Comparison of ENCODE assay signal across 22 mouse cellular contexts in genomic region chr2:83681332-83681731, GRCm38 (mm10). TPM values are rescaled to one million over a fixed set of nuclear protein-coding genes. Genes with fewer than 3 reads are reported as not detected.
A peak's percentile ranks its signal among the peaks of the same experiment; 100 is the strongest.
DNase-seq lines count a peak whose midpoint lies in the region; ATAC-seq and TF ChIP-seq lines count a peak whose summit lies in the region.
"Had no signal": no experiment of that assay in that cellular context is flagged by ENCODE, and none has a peak within 500 bp of the region (broad histone marks: within the 10 kb centered on the region; RNA-seq: fewer than 3 reads in every experiment).

No protein-coding gene starts in this region.

- WGBS in heart, embryonic 15.5 days = 68% methylated on average over 8 of the region's 8 CpGs
- 43% methylated on average over 8 of the region's 8 CpGs for WGBS in lung, embryonic 14.5 days
- 58% methylated on average over 8 of the region's 8 CpGs for WGBS in intestine, embryonic 16.5 days
- 62% methylated on average over 8 of the region's 8 CpGs for WGBS in stomach, embryonic 14.5 days

- no peak overlapping the region for H3K9ac ChIP-seq in heart, embryonic 15.5 days
- no peak overlapping the region for H3K9ac ChIP-seq in lung, embryonic 14.5 days
- H3K9ac ChIP-seq in intestine, embryonic 16.5 days (ENCODE audit: low read depth, low read length) = no peak overlapping the region
- no peak overlapping the region for H3K9ac ChIP-seq in stomach, embryonic 14.5 days (replicated peaks; ENCODE audit: low read depth, low read length)
- H3K9ac ChIP-seq: embryonic facial prominence, embryonic 15.5 days; forebrain, postnatal 0 days; hindbrain, embryonic 15.5 days; liver, embryonic 14.5 days; midbrain, embryonic 12.5 days had no signal

- ATAC-seq in heart, embryonic 15.5 days (replicated peaks; ENCODE audit: insufficient number of reproducible peaks, insufficient read depth, low FRiP score, low read depth) = no peak
- peak; percentile 77 for ATAC-seq in lung, embryonic 14.5 days (ENCODE audit: insufficient read depth)
- peak; percentile 30; the same call in 1 of the 2 replicates for ATAC-seq in intestine, embryonic 16.5 days
- no peak for ATAC-seq in stomach, embryonic 14.5 days (ENCODE audit: insufficient number of reproducible peaks, insufficient read depth, low FRiP score, low read depth)
- ATAC-seq: forebrain, postnatal 0 days had no signal

- no peaks in the 10 kb centered on the region for H3K27me3 ChIP-seq in heart, embryonic 15.5 days
- H3K27me3 ChIP-seq in lung, embryonic 14.5 days (ENCODE audit: insufficient read depth, low read length) = no peaks in the 10 kb centered on the region
- H3K27me3 ChIP-seq in intestine, embryonic 16.5 days (replicated peaks; ENCODE audit: control insufficient read depth, insufficient read depth, low read length) = no peaks in the 10 kb centered on the region
- no peaks in the 10 kb centered on the region for H3K27me3 ChIP-seq in stomach, embryonic 14.5 days (ENCODE audit: control insufficient read depth, insufficient read depth, low read length)
- H3K27me3 ChIP-seq: embryonic facial prominence, embryonic 15.5 days; hindbrain, embryonic 15.5 days; midbrain, embryonic 12.5 days had no signal

- H3K9me3 ChIP-seq in heart, embryonic 15.5 days (replicated peaks) = no peaks in the 10 kb centered on the region
- H3K9me3 ChIP-seq in lung, embryonic 14.5 days (ENCODE audit: low read depth, low read length) = no peaks in the 10 kb centered on the region
- H3K9me3 ChIP-seq in intestine, embryonic 16.5 days (ENCODE audit: control insufficient read depth, low read length) = no peaks in the 10 kb centered on the region
- H3K9me3 ChIP-seq in stomach, embryonic 14.5 days (ENCODE audit: control insufficient read depth, low read depth, low read length) = no peaks in the 10 kb centered on the region
- H3K9me3 ChIP-seq: embryonic facial prominence, embryonic 15.5 days; G1E; heart, embryonic 10.5 days; hindbrain, embryonic 15.5 days; midbrain, embryonic 12.5 days had no signal

- no peak overlapping the region for H3K4me2 ChIP-seq in heart, embryonic 15.5 days
- H3K4me2 ChIP-seq in lung, embryonic 14.5 days = 0 out of 2 replicates have a peak overlapping the region, but pooled peaks have one; percentile 12
- no peak overlapping the region for H3K4me2 ChIP-seq in intestine, embryonic 16.5 days (ENCODE audit: low read depth, low read length)
- H3K4me2 ChIP-seq in stomach, embryonic 14.5 days (replicated peaks; ENCODE audit: low read depth, low read length) = no peak overlapping the region
- H3K4me2 ChIP-seq: embryonic facial prominence, embryonic 15.5 days; hindbrain, embryonic 15.5 days; midbrain, embryonic 12.5 days had no signal

- no peaks in the 10 kb centered on the region for H3K36me3 ChIP-seq in heart, embryonic 15.5 days
- no peaks in the 10 kb centered on the region for H3K36me3 ChIP-seq in lung, embryonic 14.5 days (ENCODE audit: insufficient read depth)
- H3K36me3 ChIP-seq in intestine, embryonic 16.5 days (ENCODE audit: control insufficient read depth, insufficient read depth, low read length) = no peaks in the 10 kb centered on the region
- no peaks in the 10 kb centered on the region for H3K36me3 ChIP-seq in stomach, embryonic 14.5 days (ENCODE audit: control insufficient read depth, insufficient read depth, low read length)
- H3K36me3 ChIP-seq: embryonic facial prominence, embryonic 15.5 days; hindbrain, embryonic 15.5 days; midbrain, embryonic 12.5 days had no signal

- H3K4me1 ChIP-seq in heart, embryonic 15.5 days (replicated peaks) = peaks cover 8% of the 10 kb centered on the region; the same call in 1 of the 2 replicates
- H3K4me1 ChIP-seq in lung, embryonic 14.5 days (ENCODE audit: insufficient read depth) = no peaks in the 10 kb centered on the region
- H3K4me1 ChIP-seq in intestine, embryonic 16.5 days (ENCODE audit: control insufficient read depth, insufficient read depth, low read length) = peaks cover 10% of the 10 kb centered on the region; the same call in 1 of the 2 replicates
- 0 out of 2 replicates have a peak, but pooled peaks cover 6% of the 10 kb centered on the region for H3K4me1 ChIP-seq in stomach, embryonic 14.5 days (ENCODE audit: control insufficient read depth, insufficient read depth, low read length)
- H3K4me1 ChIP-seq: hindbrain, embryonic 15.5 days; midbrain, embryonic 12.5 days had no signal

- no peak for DNase-seq in heart, postnatal 25 days (ENCODE audit: low spot score)
- peak; percentile 70 for DNase-seq in lung, embryonic 14.5 days
- no peak for DNase-seq in lung, postnatal 14 days
- no peak for DNase-seq in cerebellum, adult 9-11 months
- DNase-seq: adrenal gland, postnatal 14 days; cerebellum, adult 11 months; cerebellum, postnatal 14 days; forebrain, postnatal 0 days; heart, postnatal 14 days; kidney, adult 18-20 months; layer of hippocampus, postnatal 36 days; right cerebral cortex, postnatal 25 days; thymus, postnatal 36 days had no signal

- no peak for TF ChIP-seq CTCF in lung, embryonic 14.5 days (IDR thresholded peaks at IDR 0.05; ENCODE audit: low read depth)

- intact Hi-C loops in heart, postnatal 25 days (cut with DNase I) = no loop called here

- 0 out of 2 replicates have a peak overlapping the region, but pooled peaks have one; percentile 9 for H3K27ac ChIP-seq in heart, embryonic 15.5 days
- peak overlapping the region; percentile 65 for H3K27ac ChIP-seq in lung, embryonic 14.5 days (ENCODE audit: low read depth)
- H3K27ac ChIP-seq in intestine, embryonic 16.5 days (ENCODE audit: low read length) = peak overlapping the region; percentile 46
- H3K27ac ChIP-seq in stomach, embryonic 14.5 days (ENCODE audit: low read length) = peak overlapping the region; percentile 18; the same call in 1 of the 2 replicates
- H3K27ac ChIP-seq: embryonic facial prominence, embryonic 15.5 days; heart, embryonic 10.5 days; hindbrain, embryonic 15.5 days; liver, embryonic 14.5 days; midbrain, embryonic 12.5 days had no signal

- H3K4me3 ChIP-seq in heart, embryonic 15.5 days = no peak overlapping the region
- no peak overlapping the region for H3K4me3 ChIP-seq in lung, embryonic 14.5 days (ENCODE audit: low read depth, low read length)
- H3K4me3 ChIP-seq in intestine, embryonic 16.5 days (ENCODE audit: low read length) = no peak overlapping the region
- H3K4me3 ChIP-seq in stomach, embryonic 14.5 days (ENCODE audit: low read depth, low read length) = no peak overlapping the region
- H3K4me3 ChIP-seq: embryonic facial prominence, embryonic 15.5 days; heart, embryonic 10.5 days; hindbrain, embryonic 15.5 days; midbrain, embryonic 12.5 days had no signal

RNA-seq across cellular contexts. Expression of gene Zc3h15, which starts 37.1 kb away (rescaled TPM):
- polyA plus RNA-seq in heart, embryonic 15.5 days (2015; fragmentation: Nextera tagmentation; extraction: Ambion mirVana) = 72.6 and 103 TPM in 2 replicates
- 10 to 100 TPM; 48.8 to 52.3 TPM for total RNA-seq in heart, postnatal 25 days (2021)
- polyA plus RNA-seq in lung, embryonic 14.5 days (2014; fragmentation: Nextera tagmentation; extraction: Ambion mirVana) = 115 and 125 TPM in 2 replicates
- 99.0 and 113 TPM in 2 replicates for polyA plus RNA-seq in intestine, embryonic 16.5 days (2015; fragmentation: Nextera tagmentation; extraction: Ambion mirVana)
- 142 and 150 TPM in 2 replicates for polyA plus RNA-seq in stomach, embryonic 14.5 days (2014; fragmentation: Nextera tagmentation; extraction: Ambion mirVana)

RNA-seq across cellular contexts. Expression of gene Itgav, which starts 42.9 kb away (rescaled TPM):
- 54.0 and 58.7 TPM in 2 replicates for polyA plus RNA-seq in heart, embryonic 15.5 days (2015; fragmentation: Nextera tagmentation; extraction: Ambion mirVana)
- total RNA-seq in heart, postnatal 25 days (2021) = 10 to 100 TPM; 36.7 to 38.3 TPM
- polyA plus RNA-seq in lung, embryonic 14.5 days (2014; fragmentation: Nextera tagmentation; extraction: Ambion mirVana) = 66.8 and 77.0 TPM in 2 replicates
- 39.6 and 45.7 TPM in 2 replicates for polyA plus RNA-seq in intestine, embryonic 16.5 days (2015; fragmentation: Nextera tagmentation; extraction: Ambion mirVana)
- 96.2 and 106 TPM in 2 replicates for polyA plus RNA-seq in stomach, embryonic 14.5 days (2014; fragmentation: Nextera tagmentation; extraction: Ambion mirVana)

Comparison
In these comparisons a context has a peak if more than half of its experiments do, and no peak if none do; other contexts are left out.
1. ATAC-seq: peak in lung, embryonic 14.5 days (single experiment) and intestine, embryonic 16.5 days (single experiment); none in heart, embryonic 15.5 days (single experiment) and stomach, embryonic 14.5 days (single experiment).
2. H3K27ac ChIP-seq: peak in every context shown above with its lines; median percentile 65 in lung, embryonic 14.5 days; 46 in intestine, embryonic 16.5 days; 18 in stomach, embryonic 14.5 days; 9 in heart, embryonic 15.5 days.